30 mouse cellular contexts compared by ENCODE assay signal in the genomic region with DNA sequence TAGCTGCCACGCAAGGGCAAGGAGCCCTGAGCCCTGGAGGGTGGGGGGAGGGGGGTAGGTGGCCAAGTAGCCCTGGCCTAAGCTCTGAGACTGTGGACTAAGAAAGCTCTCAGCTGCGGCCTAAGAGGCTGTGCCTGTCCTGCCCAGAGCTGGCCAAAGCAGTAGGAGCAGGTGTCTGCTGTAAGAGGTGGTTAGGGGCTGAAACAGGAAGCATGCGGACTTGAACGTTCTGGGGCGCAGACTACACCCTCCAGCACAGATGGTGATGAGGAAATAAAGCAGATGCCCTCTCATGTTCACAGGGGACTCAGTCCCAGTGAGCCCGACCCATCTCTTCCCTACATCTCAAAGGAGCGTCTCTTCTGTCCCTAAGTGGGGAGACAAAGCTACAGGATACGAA. TPM values are rescaled to one million over a fixed set of nuclear protein-coding genes. Genes with fewer than 3 reads are reported as not detected.
DNase-seq lines count a peak whose midpoint lies in the region; ATAC-seq and TF ChIP-seq lines count a peak whose summit lies in the region.
"Had no signal": no experiment of that assay in that cellular context is flagged by ENCODE, and none has a peak within 500 bp of the region (broad histone marks: within the 10 kb centered on the region; RNA-seq: fewer than 3 reads in every experiment).

No protein-coding gene starts in this region.

- peak; percentile 42; the same call in 1 of the 2 replicates for ATAC-seq in megakaryocyte, adult 5-6 weeks (ENCODE audit: poor library complexity, severe bottlenecking)
- ATAC-seq: forebrain, embryonic 13.5 days; intestine, embryonic 15.5 days had no signal

- no peak for DNase-seq in spleen, adult 2 months (ENCODE audit: low read depth in 1 of 2, low spot score in 2 of 2)
- DNase-seq in spleen, postnatal 14 days (ENCODE audit: low spot score in 2 of 2) = no peak
- DNase-seq in embryonic facial prominence, embryonic 10.5 days (ENCODE audit: low spot score) = no peak
- peak; percentile 41 for DNase-seq in thymus, postnatal 4 days
- DNase-seq in embryo, embryonic 9.5 days (ENCODE audit: extremely low spot score) = no peak
- DNase-seq in embryo, embryonic 10.5 days (ENCODE audit: low spot score) = no peak
- DNase-seq: adrenal gland, postnatal 14 days; cerebellum, adult 8-10 months; gastrocnemius, adult 2 months; heart, postnatal 36 days; kidney, adult 8-10 months; kidney, postnatal 10 days; layer of hippocampus, postnatal 36 days; liver, embryonic 13.5 days; lung, adult 2 months; lung, postnatal 14 days; midbrain, embryonic 14.5 days had no signal

- H3K9me3 ChIP-seq in embryonic facial prominence, embryonic 10.5 days = no peaks in the 10 kb centered on the region
- H3K9me3 ChIP-seq: embryonic facial prominence, embryonic 12.5 days; forebrain, embryonic 13.5 days; heart, embryonic 15.5 days; intestine, embryonic 15.5 days; limb, embryonic 13.5 days; liver, embryonic 13.5 days; megakaryocyte, embryonic 14.5 days had no signal

- 34% methylated on average over 8 of the region's 8 CpGs for WGBS in spleen, adult 2 months
- WGBS in embryonic facial prominence, embryonic 10.5 days = 90% methylated on average over 8 of the region's 8 CpGs

- peaks cover 7% of the 10 kb centered on the region; the same call in 1 of the 2 replicates for H3K4me1 ChIP-seq in spleen, adult 2 months (ENCODE audit: control insufficient read depth, insufficient read depth, insufficient read length)
- H3K4me1 ChIP-seq in embryonic facial prominence, embryonic 10.5 days = peaks cover 17% of the 10 kb centered on the region
- H3K4me1 ChIP-seq: intestine, embryonic 15.5 days had no signal

- no peaks in the 10 kb centered on the region for H3K27me3 ChIP-seq in spleen, adult 2 months (ENCODE audit: control insufficient read depth, insufficient read depth, low read length)
- peaks cover 19% of the 10 kb centered on the region for H3K27me3 ChIP-seq in embryonic facial prominence, embryonic 10.5 days (replicated peaks; ENCODE audit: low read depth, poor library complexity, severe bottlenecking)
- H3K27me3 ChIP-seq: embryonic facial prominence, embryonic 12.5 days; forebrain, embryonic 13.5 days; intestine, embryonic 15.5 days; limb, embryonic 13.5 days; liver, embryonic 13.5 days had no signal

- peak overlapping the region; percentile 43 for H3K27ac ChIP-seq in spleen, adult 2 months (ENCODE audit: insufficient read depth, low read length)
- 0 out of 2 replicates have a peak overlapping the region, but pooled peaks have one; percentile 4 for H3K27ac ChIP-seq in embryonic facial prominence, embryonic 10.5 days (replicated peaks)
- H3K27ac ChIP-seq: embryonic facial prominence, embryonic 12.5 days; forebrain, embryonic 13.5 days; gastrocnemius, adult 2 months; heart, embryonic 15.5 days; hindbrain, embryonic 14.5 days; intestine, embryonic 15.5 days; limb, embryonic 13.5 days; liver, embryonic 13.5 days; stomach, postnatal 0 days had no signal

- TF ChIP-seq CTCF in spleen, adult 2 months (IDR thresholded peaks at IDR 0.05; ENCODE audit: extremely low read depth, insufficient read depth, insufficient read length, insufficient replicate concordance) = no peak

- H3K36me3 ChIP-seq in spleen, adult 2 months (ENCODE audit: control insufficient read depth, insufficient read depth, low read length) = peaks cover 29% of the 10 kb centered on the region
- peaks cover 67% of the 10 kb centered on the region for H3K36me3 ChIP-seq in embryonic facial prominence, embryonic 10.5 days (replicated peaks)

- TF ChIP-seq POLR2A in spleen, adult 2 months (IDR thresholded peaks at IDR 0.05; ENCODE audit: low read depth, low read length) = no peak

- H3K4me3 ChIP-seq in spleen, adult 2 months (ENCODE audit: extremely low read depth, insufficient read depth, insufficient read length) = no peak overlapping the region
- no peak overlapping the region for H3K4me3 ChIP-seq in embryonic facial prominence, embryonic 10.5 days
- H3K4me3 ChIP-seq: embryonic facial prominence, embryonic 12.5 days; forebrain, embryonic 13.5 days; gastrocnemius, adult 2 months; heart, embryonic 15.5 days; intestine, embryonic 15.5 days; limb, embryonic 13.5 days; liver, embryonic 13.5 days; megakaryocyte, embryonic 14.5 days; myocyte had no signal

RNA-seq across cellular contexts. Expression of a gene that starts 6.4 kb away (rescaled TPM):
- 11.1 and 12.9 TPM in 2 replicates for polyA plus RNA-seq in spleen, adult 2 months (2012; rRNA removed)
- 0.08 and 0.12 TPM in 2 replicates for polyA plus RNA-seq in embryonic facial prominence, embryonic 10.5 days (2016; fragmentation: Nextera tagmentation; extraction: Ambion mirVana)
- total RNA-seq in megakaryocyte, adult 5-6 weeks (2015) = 0.21 and 0.65 TPM in 2 replicates
- 0.12 and 0.62 TPM in 2 replicates for total RNA-seq in megakaryocyte, adult 5-6 weeks (2017)
- total RNA-seq: gastrocnemius, adult 2 months; gastrocnemius, postnatal 4 days; heart, postnatal 36 days; layer of hippocampus, adult 18-20 months; layer of hippocampus, postnatal 36 days; left cerebral cortex, postnatal 10 days had no signal
- polyA plus RNA-seq: liver, embryonic 13.5 days had no signal

RNA-seq across cellular contexts. Expression of a gene that starts 15.5 kb away (rescaled TPM):
- 21.0 and 26.6 TPM in 2 replicates for polyA plus RNA-seq in spleen, adult 2 months (2012; rRNA removed)
- 20.4 and 21.0 TPM in 2 replicates for polyA plus RNA-seq in embryonic facial prominence, embryonic 10.5 days (2016; fragmentation: Nextera tagmentation; extraction: Ambion mirVana)
- 9.0 and 12.9 TPM in 2 replicates for total RNA-seq in megakaryocyte, adult 5-6 weeks (2015)
- total RNA-seq in megakaryocyte, adult 5-6 weeks (2017) = 5.8 and 9.8 TPM in 2 replicates

RNA-seq across cellular contexts. Expression of a gene that starts 15.6 kb away (rescaled TPM):
- polyA plus RNA-seq in spleen, adult 2 months (2012; rRNA removed) = 1.4 TPM in 2 replicates
- polyA plus RNA-seq in embryonic facial prominence, embryonic 10.5 days (2016; fragmentation: Nextera tagmentation; extraction: Ambion mirVana) = 1.5 and 1.8 TPM in 2 replicates
- 0.07 and 0.09 TPM in 2 replicates for total RNA-seq in megakaryocyte, adult 5-6 weeks (2015)
- 0.37 and 1.8 TPM in 2 replicates for total RNA-seq in megakaryocyte, adult 5-6 weeks (2017)

RNA-seq across cellular contexts. Expression of a gene that starts 27.7 kb away (rescaled TPM):
- 64.1 and 87.6 TPM in 2 replicates for polyA plus RNA-seq in spleen, adult 2 months (2012; rRNA removed)
- 15.9 and 18.0 TPM in 2 replicates for polyA plus RNA-seq in embryonic facial prominence, embryonic 10.5 days (2016; fragmentation: Nextera tagmentation; extraction: Ambion mirVana)
- 11.3 and 13.6 TPM in 2 replicates for total RNA-seq in megakaryocyte, adult 5-6 weeks (2015)
- total RNA-seq in megakaryocyte, adult 5-6 weeks (2017) = 14.8 and 16.4 TPM in 2 replicates

RNA-seq across cellular contexts. Expression of a gene that starts 52.8 kb away (rescaled TPM):
- polyA plus RNA-seq in spleen, adult 2 months (2012; rRNA removed) = 1.2 TPM in 1 of 2 replicates, not detected in the other
- 2.4 and 3.5 TPM in 2 replicates for polyA plus RNA-seq in embryonic facial prominence, embryonic 10.5 days (2016; fragmentation: Nextera tagmentation; extraction: Ambion mirVana)
- total RNA-seq in megakaryocyte, adult 5-6 weeks (2015) = not detected in 2 replicates
- not detected in 2 replicates for total RNA-seq in megakaryocyte, adult 5-6 weeks (2017)
- total RNA-seq: gastrocnemius, adult 2 months had no signal

Comparison
In these comparisons a context has a peak if more than half of its experiments do, and no peak if none do; other contexts are left out.
1. RNA of a gene that starts 6.4 kb away (polyA plus RNA-seq): 11.1 to 12.9 TPM in spleen, adult 2 months; 0.08 to 0.12 TPM in embryonic facial prominence, embryonic 10.5 days; every median in the first group is over 10 times any median in the second.